Mouse (Mus musculus) lung, postnatal 25 days (tissue): ENCODE results near the gene Snap25.

ENCODE experiments used
- DNase-seq: peaks from one replicate; pipeline ENCODE4 v3.0.0; 2022; ENCODE audit warnings: low spot score

Gene Snap25

DNA sequence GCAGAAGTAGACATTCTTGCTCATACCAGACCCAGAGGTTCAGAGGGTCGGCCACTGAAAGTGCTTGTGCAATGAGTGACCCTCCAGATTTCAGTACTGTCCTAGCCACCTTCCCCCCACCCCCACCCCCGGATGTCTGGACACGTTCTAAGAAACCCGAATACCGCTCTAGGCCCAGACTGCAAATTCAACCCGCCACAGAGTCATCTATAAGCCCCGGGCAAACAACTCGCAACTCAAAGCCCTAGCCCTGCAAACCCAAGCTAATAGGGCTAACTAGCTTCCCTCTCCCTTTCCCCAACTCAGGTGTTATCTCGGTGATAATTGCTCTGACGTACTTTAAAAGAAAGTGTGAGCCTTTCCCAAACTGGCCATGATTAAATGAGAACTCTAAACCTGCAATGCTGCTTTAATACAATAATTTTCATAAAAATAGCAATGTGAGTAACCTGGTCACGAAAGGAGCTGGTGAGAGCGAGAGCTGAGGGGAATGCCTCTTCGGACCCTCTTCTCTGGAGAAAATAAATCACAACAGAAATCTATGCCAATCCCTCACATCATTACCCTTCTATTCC is 725 bp upstream of the Snap25 start:
- DNase-seq, result no peak

DNA sequence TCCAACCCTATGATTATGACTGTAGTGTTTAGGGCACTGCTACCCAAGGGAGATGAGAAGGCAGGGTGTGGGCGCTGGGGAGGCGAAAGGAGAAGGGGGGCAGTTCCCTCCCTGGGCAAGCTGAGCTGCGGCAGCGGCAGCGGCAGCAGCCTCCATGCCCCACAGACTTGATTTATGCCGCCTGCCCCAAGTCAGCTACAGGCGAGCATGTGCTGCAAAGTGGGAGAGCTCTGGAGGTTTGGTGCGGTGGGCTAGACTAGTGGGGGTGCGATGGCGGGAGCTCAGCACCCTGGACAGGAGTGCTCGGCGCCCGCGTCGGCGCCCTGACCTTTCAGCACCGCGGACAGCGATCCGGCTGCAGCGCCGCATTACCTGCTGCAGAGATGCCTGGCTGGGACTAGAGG is 757 bp downstream of the Snap25 start:
- peak; percentile 52 for DNase-seq

DNA sequence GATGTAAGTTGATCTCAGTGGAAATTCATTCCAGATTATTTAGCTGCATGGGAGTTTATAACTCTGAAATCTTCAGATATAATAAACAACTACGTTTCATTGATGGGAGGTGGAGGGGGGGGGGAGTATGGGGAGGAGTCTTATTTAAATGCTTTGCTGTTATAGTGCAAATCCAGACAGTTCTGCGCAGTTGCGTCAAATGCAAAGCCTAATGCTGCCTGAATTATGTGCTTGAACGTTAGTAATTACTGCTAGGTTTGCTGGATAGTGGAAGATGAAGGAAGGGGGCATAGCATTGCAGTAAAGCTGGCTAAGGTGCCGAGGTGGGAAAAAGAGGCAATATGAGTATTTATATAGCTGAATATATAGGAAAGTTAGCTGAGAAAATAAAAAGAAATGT is 2.3 kb downstream of the Snap25 start:
- DNase-seq, result no peak

DNA sequence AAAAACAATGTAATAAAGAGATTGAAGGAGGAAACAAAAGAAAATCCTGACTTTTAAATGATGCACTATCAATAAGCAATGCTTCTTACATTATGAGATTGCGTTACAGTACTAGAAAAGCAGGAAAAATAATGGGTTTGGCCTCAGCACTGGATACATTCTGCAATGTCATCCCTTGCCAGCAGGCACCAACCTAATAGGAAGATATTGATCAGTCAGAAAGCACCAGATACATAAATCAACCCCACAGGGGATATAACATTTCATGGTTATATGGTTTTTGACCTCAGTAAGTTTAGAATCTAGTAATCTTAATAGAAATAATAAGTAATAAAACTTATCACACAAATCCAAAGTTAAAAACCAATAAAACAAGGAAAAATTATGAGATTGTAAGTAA is 3.1 kb downstream of the Snap25 start:
- DNase-seq, result no peak

DNA sequence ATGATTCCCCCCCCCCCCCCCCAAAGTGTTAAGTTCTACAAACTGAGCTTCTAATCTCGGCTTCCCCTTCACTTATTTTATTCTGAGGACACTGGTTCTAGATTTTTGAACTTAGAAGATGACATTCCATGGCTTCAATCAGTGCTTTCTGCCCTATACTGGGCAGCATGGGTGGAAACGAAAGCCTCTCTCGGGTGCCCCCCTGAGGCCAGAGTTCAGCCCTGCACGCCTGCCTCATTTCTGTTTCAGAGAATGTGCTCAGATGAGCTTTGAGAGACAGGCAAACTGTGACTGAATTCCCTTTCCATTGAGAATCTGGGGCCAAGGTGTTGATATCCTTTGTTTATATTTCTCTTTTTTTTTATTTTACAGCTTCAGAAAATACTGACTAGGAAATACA is 7.0 kb downstream of the Snap25 start:
- peak; percentile 20 for DNase-seq

DNA sequence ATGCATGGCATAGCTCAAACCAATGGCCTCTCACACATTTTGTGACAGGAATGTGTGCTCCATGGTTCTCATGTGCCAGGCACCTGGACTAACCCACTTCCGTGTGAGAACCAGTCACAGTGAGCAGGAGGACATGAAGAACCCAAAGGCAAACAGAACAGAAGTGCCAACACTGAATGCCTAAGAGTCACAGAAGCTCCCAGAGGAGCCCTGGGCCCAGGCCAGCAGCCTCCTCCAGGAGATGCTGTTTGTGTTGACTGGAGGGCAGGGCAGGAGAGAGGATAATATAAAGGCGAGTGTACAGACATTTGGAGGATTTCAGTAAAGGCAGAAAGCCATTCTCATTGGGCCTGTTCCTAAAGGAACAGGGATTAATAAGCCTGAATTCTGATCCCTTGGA is 25.0 kb downstream of the Snap25 start:
- no peak for DNase-seq

DNA sequence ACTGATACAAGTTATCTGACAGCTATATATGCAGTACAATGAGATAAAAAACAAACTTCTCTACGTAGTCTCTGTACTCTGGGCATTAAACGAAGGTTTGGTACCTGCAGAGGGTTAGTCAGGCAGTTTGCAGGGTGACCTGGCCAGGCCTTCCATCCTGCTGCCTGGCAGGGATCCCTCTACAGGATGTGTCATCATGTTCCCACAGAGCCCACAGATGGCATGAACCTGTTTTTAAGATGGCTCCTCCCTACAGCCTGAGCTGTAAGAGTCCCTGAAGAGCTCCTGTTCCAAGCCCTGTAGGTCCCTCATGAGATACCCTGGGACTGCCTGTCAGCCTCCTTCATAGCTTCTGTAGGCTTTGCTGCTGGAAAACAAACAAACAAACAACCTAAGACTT is 29.0 kb downstream of the Snap25 start:
- DNase-seq, result no peak

- DNase-seq, result no peak
Measured at GRCm38 (mm10) chr2:136744683-136745326, 31.6 kb downstream of the Snap25 start.

DNA sequence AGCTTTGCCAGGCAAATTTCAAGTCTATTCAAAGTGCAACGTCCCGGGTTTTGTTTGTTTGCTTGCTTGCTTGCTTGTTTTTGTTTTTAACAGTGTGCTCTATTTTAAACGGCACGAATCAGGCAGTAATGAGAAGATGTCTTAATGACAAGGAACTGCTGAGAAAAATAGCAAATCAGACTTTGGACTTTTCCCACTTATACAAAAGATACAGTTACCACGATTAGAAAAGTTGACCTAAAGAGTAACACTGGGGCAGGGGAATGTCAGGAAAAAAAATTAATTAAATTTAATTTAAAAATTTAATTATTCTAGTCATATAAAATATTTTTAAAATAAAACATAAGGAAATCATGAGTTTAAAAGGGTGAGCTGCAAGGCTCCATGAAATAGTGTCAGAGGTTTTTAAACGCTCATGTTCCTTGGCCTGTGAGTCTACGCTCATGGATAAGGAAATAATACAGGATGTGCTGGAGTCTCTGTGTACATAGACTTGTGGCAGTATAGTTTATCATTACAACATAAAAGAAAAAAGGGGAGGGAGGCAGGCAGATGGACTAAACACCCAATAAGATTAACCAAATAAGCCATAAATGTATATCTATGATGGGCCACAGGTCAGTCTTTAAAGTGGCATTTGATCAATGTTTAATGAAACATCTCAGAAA is 32.2 kb downstream of the Snap25 start:
- DNase-seq, result no peak

GRCm38 (mm10) chr2:136753682-136754081 is 40.4 kb downstream of the Snap25 start:
- DNase-seq, result no peak

- no peak for DNase-seq
Measured at GRCm38 (mm10) chr2:136758809-136759551, 45.7 kb downstream of the Snap25 start.

GRCm38 (mm10) chr2:136778156-136778555 is 64.9 kb downstream of the Snap25 start:
- DNase-seq, result no peak

GRCm38 (mm10) chr2:136778674-136779073 is 65.4 kb downstream of the Snap25 start:
- DNase-seq, result no peak

DNA sequence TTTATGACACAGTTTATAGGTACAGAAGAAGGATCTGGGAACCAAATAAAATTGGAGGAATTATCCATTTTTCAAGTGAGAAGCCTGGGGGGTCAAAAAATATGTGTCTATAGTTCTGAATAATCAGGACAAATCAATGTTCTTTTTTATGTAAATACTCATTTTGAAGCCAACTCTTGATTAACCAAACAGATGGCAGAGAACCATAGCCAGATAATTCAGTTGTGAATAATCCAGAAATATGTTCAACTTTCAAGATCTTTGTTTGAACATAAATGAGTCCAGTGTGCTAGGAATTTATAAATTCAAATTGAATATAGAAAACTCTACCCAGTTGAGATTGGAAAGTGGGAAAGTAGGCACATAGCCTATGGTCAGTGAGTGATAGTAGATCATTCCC is 67.0 kb downstream of the Snap25 start:
- no peak for DNase-seq

DNA sequence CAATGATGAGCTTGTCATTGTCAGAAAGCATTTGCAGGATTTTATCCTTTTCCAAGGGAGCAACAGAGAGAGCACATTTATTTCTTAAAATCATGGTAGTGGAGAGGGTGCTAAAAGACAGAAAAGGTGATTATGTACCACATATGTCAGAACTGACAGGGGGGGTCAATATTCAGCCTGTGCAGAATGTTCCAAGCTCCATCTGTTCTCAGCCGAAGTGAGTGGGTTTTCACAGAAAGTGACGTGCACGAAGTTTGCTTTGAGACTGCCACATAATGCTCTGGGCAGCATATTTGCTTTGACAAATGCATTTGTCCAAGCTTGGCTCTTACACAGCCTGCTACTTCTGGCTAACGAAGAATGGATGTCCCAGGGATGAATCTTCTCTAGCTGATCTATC is 71.1 kb downstream of the Snap25 start:
- DNase-seq, result no peak

GRCm38 (mm10) chr2:136788379-136788778 is 75.1 kb downstream of the Snap25 start:
- DNase-seq, result no peak

GRCm38 (mm10) chr2:136796518-136796917 is 83.3 kb downstream of the Snap25 start:
- DNase-seq, result no peak

GRCm38 (mm10) chr2:136798887-136799430 is 85.7 kb downstream of the Snap25 start:
- DNase-seq, result no peak

DNA sequence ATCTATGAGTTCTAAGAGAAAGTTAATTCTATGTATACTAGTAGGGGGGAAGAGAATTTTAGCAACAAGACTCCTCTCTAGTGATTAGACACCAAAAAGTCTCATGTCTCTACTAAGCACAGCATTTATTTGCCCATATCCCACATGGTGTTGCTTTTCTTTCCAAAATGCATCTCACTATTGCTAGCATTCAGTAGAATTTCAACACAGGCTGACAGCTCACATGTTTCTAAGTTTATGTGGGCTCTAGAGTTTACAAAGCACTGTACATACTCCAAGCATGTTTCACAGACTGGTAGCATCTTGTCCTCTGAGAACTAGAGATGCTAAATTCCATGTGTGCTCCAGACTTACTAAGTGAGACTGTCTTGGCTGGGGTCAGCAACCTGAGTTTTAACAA is 87.8 kb downstream of the Snap25 start:
- DNase-seq, result no peak

DNA sequence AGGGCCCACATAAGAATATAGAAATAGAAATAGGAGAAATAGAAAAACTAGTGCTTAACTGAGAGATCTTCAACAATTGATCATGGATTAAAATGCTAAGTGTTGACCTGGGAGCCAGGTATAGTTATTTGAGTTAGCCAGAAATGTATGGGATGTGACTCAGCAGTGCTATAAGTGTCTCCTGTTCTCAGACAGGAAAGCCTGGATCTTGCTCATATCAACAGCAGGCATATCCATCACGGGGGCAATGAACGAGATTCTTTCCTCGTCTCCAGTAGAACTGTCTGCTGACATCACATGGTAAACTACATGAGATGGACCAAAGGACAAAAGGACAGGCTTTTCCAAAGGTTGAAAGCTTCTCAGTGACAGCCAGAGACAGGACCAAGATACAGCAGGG is 88.8 kb downstream of the Snap25 start:
- no peak for DNase-seq

DNA sequence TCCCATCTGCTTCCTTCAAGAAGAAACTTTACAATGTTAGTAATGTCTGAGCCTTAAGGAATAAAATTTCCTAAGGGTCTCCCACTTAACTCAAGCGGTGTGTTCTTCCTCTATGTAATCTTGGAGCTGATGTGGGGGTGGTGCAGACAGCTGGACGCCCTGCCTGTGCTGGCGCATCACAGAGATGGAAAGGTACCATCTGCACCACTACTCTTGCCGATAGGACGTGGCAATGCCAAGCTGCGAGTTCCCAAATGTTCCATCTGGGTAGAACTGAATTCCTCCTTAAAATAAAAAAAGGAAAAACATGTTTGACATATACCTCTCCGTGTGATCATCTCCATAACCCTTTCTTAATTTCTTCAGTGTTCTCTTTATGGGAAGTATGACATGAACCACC is 89.9 kb downstream of the Snap25 start:
- DNase-seq, result no peak

DNA sequence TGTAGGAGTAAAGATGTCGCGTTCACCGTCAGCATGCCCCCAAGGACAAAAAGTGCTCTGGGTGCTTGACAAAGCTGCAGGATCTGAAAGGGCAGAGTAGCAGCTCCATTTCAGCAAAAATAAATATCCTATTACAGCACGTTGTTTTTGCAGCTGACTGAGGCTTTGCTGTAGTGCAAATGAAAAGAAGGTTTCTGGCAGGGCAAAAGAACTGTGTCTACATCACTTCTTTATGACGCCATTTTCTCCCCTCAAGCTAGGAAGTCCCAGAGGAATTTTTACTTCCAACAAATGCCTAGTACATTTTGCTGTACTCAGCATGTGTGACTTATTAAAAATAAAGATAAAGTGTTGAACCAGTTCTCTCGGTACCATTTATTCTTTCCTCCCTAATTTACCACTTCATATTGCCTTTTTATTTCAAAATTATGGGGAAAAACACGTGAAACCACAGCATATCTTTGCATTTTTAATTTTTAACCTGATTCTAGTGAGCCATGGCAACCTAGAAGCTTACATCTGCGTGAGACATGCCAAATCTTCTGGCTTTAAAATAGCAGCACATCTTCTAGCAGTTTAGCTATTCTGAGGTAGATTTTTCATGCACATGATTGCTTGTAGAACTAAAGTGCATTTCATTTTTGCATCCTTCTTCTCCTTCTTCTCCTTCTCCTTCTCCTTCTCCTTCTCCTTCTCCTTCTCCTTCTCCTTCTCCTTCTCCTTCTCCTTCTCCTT is 94.9 kb downstream of the Snap25 start:
- DNase-seq, result no peak
